23 mouse cellular contexts compared by ENCODE assay signal in genomic region chr2:96239246-96239645, GRCm38 (mm10).
"Had no signal": no experiment of that assay in that cellular context is flagged by ENCODE, and none has a peak within 500 bp of the region (broad histone marks: within the 10 kb centered on the region; RNA-seq: fewer than 3 reads in every experiment).

No protein-coding gene starts in this region.

- DNase-seq: forebrain, postnatal 0 days; gastrocnemius, postnatal 14 days; gastrocnemius, postnatal 36 days; heart, adult 11 months; heart, adult 2 months; heart, postnatal 14 days; heart, postnatal 36 days; kidney, adult 11 months; kidney, adult 2 months; kidney, postnatal 14 days; kidney, postnatal 36 days; layer of hippocampus, adult 9-11 months; layer of hippocampus, postnatal 36 days; left cerebral cortex, postnatal 4 days had no signal

- H3K4me1 ChIP-seq: heart, embryonic 13.5 days; heart, embryonic 15.5 days; hindbrain, embryonic 13.5 days; hindbrain, embryonic 15.5 days; limb, embryonic 13.5 days; limb, embryonic 15.5 days had no signal

- H3K36me3 ChIP-seq: heart, embryonic 13.5 days; heart, embryonic 15.5 days; hindbrain, embryonic 13.5 days; hindbrain, embryonic 15.5 days; limb, embryonic 13.5 days; limb, embryonic 15.5 days had no signal

- ATAC-seq: forebrain, postnatal 0 days; hindbrain, postnatal 0 days; intestine, embryonic 16.5 days had no signal

- H3K9ac ChIP-seq: forebrain, postnatal 0 days; heart, embryonic 13.5 days; heart, embryonic 15.5 days; hindbrain, embryonic 13.5 days; hindbrain, embryonic 15.5 days; limb, embryonic 13.5 days; limb, embryonic 15.5 days had no signal

- H3K4me2 ChIP-seq: heart, embryonic 11.5 days; heart, embryonic 13.5 days; heart, embryonic 15.5 days; hindbrain, embryonic 13.5 days; hindbrain, embryonic 15.5 days; limb, embryonic 13.5 days; limb, embryonic 15.5 days had no signal

- H3K27me3 ChIP-seq: heart, embryonic 13.5 days; heart, embryonic 15.5 days; hindbrain, embryonic 13.5 days; hindbrain, embryonic 15.5 days; limb, embryonic 13.5 days; limb, embryonic 15.5 days had no signal

- H3K27ac ChIP-seq: heart, adult 2 months; heart, embryonic 13.5 days; heart, embryonic 15.5 days; hindbrain, embryonic 13.5 days; hindbrain, embryonic 15.5 days; hindbrain, postnatal 0 days; limb, embryonic 13.5 days; limb, embryonic 15.5 days had no signal

- H3K9me3 ChIP-seq: heart, embryonic 13.5 days; heart, embryonic 15.5 days; hindbrain, embryonic 13.5 days; hindbrain, embryonic 15.5 days; limb, embryonic 13.5 days; limb, embryonic 15.5 days had no signal

- H3K4me3 ChIP-seq: heart, adult 2 months; heart, embryonic 13.5 days; heart, embryonic 15.5 days; hindbrain, embryonic 13.5 days; hindbrain, embryonic 15.5 days; limb, embryonic 13.5 days; limb, embryonic 15.5 days had no signal
